Mouse (Mus musculus): ENCODE measurements around the gene Coasy.

Coasy gene

DNA sequence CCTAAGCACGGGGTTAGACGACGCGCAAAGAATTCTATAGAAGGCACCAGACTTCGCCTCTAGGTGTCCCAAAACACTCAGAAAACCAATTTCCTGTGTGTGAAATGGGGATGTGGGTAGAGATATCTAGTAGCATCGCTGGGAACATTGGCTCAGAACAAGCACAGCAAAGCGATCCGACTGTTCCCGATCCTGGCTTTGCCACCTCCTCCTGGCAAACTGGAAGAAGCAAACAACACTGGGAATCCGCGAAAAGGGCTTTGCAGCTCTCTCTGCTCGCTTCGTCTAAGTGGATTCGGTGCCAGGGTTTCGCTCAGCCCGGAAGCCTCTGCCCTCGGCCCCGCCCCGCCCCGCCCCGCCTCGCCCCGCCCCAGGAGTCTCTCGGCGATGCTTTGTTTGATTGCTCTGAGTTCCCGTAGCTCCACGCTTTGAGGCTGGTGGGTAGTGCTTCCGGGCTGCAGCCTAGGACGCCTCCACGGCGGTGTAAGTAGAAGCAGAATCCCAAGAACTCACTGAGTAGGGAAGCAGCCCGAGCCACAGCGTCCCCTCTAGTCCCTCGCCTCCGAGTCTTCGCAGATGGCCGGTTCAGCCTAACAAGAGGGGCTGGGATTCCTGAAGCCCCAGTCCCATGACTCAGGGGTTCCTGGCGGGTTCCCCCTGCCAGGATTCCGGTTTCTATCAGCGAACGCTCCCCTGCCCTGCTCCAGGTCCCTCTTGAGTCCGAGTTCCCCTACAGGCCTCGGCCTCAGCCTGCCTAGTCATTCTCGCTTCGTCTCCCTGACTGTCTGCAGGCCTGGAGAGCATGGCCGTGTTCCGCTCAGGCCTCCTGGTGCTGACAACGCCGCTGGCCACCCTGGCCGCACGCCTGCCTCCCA lies at the start of gene Coasy:
TSS of gene Coasy (plus strand) at position 358 of the 875 bp plus-strand sequence.
- DNase-seq (ENCODE audit: low spot score), result peak; percentile 88

DNA sequence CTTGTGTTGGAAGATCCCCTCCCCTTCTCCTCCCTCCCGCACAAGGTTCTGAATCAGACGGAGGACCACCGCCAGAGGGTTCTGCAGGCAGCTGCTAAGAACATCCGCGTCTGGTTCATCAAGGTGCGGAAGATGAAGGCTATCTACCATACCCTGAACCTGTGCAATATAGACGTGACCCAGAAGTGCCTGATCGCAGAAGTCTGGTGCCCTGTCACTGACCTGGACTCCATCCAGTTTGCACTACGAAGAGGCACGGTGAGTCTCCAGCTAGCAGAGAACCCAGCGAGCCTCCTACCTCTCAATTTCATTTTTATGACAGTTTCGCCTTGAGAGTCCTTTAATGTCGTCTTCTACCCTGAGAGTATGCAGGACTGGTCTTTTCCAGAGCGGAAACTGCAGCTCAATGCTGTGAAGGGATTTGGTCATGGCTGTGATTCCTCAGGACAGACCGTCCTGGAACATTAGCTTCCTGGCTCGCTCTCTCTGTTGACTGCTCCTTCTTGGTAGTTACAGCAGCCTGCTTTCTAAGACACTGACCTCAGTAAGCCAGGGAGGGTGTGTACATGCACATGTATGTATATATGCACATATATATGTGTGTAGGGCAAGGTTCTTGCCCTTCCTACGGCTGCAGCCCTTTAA lies 48.4 kb upstream of the Coasy start:
- no peak for DNase-seq (ENCODE audit: low spot score)

DNA sequence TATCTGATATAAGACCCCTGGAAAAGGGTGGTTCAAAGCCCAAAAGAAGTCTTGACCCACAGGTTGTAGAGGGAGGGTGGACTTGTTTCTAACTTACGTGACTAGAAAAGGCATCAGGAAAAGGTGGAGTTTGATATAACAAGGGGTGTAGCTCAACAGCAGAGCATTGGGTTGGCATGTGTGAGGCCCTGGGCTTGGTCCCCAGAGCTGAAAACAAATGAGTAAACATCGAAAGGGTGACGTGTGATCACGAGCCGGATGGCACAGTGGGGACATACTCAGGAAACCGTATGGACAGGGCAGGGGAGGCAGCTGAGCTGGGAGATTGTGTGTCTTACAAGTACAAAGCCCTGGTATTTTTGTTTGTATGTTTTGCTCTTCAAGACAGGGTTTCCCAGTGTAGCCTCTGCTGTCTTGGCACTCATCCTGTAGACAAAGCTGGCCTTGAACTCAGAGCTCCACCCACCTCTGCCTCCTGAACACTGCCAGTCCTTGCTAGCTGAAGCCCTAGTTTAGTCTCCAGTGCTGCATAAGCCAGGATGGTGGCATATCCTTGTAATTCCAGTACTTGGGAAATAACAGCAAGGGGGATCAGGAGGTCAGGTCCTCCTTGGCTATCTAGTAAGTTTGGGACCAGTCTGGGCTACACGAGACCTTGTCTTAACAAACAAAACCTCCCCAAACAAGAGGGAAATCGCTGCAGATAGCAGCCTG lies 47.6 kb upstream of the Coasy start:
- peak; percentile 33 for DNase-seq (ENCODE audit: low spot score)

DNA sequence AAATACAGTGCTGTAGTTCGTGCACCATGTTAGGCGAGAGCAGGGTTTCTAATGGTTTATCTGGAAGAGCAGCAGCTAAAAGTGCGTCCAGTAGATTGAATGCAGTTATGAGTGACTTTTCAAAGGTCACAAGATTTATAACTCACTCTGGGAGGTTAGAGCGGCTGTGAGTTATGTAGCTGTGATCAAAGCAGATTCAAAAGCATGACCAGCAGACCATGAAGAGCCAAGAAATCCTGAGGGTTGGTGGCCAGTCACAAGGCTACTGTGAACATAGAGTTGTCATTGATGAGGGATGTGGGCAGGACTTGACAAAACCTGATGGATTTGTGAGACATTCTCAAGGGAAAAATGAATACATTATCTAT lies 47.1 kb upstream of the Coasy start:
- DNase-seq (ENCODE audit: low spot score), result no peak

DNA sequence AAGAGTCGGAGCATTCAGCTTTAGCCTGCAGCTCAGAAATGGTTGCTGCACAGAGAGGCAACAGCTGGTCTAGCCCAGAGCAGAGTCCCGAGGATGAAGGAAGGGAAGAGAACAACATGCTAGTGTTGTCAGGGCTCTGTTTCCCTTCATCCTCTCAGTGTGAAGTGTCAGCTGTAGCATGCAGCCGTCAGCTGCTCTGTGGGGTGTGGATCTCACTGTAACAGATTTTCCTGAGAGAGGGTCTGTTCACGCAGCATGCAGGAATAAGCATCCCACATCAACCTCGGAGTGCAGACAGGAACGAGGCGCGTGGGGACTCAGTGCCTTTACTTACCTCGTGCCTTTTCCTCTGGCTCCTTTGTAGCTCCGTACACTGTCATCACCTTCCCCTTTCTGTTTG lies 44.6 kb upstream of the Coasy start:
- no peak for DNase-seq (ENCODE audit: low spot score)

DNA sequence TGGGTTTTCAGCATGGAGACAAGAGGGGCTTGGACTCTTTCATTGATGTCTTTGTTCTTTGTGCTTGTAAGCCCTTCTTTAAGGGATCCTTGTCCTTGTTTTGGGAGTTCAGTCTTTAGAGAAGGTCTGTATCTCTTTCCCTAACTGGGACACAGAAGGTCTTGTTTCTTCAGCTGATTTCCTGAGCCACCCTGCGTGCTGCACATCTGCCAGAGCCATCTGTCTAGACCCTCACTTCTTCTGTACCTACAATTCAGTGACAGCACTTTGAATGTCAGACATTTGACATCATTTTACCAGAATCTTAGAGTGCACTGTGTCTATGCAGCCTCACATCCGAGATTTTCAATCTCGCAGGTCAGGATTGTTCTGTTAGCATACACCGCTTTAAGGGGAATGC lies 36.5 kb upstream of the Coasy start:
- no peak for DNase-seq (ENCODE audit: low spot score)

GRCm38 (mm10) chr11:101046440-101046839 lies 35.9 kb upstream of the Coasy start:
- DNase-seq (ENCODE audit: low spot score), result no peak

DNA sequence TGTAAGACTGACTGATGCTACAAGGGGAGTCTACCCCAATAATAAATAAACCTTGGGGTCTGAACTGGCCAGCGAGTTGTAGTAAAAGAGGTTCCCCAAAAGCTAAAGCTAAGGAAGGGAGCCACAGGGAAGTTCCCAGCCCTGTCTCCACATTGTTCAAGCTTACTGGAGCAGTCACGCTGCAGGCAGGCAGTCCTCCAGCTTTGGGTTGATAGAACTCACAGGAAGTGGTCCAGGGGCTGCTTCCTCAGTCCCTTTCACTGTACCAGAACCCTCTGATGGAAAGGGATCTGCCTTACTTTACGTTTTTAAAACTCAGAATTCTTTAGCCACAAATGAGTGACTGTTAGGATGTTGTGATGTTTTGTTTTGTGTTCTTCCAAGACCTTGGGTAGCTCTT lies 34.9 kb upstream of the Coasy start:
- no peak for DNase-seq (ENCODE audit: low spot score)

GRCm38 (mm10) chr11:101050359-101050758 lies 32.0 kb upstream of the Coasy start:
- DNase-seq (ENCODE audit: low spot score), result no peak

DNA sequence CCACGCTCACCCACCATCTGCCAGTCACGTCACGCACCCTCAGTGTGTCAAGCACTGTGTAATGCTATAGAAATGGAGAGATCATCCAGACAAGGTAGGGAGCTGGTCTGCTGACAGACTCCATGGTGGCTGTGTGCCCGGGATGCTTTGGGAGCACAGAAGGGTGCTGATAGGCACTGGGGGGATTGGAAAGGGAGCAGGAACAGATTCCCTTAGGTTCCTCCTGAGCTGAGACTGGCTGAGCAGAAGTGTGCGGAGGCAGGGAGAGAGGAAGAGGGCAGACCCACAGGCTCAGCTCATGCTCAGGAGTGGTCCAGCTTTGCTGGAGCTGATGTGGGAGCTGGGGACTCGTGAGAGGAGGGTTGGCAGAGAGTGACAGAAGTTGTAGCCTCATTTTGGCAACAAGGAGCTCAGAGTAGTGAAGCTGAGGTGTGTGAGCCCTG lies 31.3 kb upstream of the Coasy start:
- DNase-seq (ENCODE audit: low spot score), result no peak

DNA sequence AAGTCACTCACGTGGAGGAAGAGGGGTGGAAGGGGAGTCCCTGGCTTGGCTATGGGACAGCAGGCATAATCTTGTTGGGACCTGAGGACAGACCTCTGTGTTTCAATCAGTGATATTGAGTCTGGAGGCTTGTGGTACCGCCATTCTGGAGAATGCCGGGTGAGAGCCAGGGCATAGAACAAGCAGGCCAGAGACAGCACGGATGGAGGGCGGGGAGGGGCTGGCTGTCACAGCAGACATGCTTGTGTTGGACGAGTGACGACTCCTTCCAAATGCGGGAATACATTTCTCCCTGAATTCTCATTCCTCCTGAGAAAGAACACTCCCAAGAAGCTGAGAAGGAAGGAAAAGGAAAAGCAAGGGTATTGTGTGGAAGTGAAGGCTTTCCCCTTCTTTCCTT lies 30.7 kb upstream of the Coasy start:
- DNase-seq (ENCODE audit: low spot score), result no peak

DNA sequence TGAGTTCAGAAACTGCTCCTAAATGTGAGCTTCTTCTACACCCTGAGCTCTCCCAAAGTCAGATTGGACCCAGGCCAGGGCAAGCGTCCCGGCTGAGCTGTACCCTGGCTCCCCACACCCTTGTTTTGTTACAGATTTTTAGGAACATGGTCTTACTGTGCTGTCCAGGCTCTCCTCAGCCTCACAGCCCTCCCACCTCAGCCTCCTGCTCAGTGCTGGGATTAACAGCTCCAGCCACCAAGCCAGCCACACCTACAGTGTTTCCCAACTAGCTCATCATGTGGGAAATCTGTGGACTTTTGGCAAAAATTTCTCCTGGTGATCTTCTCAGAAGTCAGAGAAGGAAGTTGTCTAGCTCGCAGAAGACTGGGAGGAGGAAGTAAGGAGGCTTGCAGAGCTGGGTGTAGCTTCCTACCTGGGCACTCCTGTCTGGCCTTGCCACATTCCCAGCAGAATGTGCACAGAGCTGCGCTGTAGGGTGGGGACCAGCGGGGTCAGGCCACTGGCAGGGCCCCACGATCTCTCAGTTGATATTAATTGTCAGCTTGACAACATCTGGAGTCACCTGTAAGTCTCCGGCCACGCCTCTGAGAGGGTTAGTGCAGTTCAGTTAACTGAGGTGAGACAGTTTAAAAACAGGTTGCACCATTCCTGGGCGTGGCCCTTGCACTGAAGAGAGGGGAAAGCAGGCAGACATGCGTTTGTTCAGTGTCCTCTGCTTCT lies 29.5 kb upstream of the Coasy start:
- DNase-seq (ENCODE audit: low spot score), result peak; percentile 37

DNA sequence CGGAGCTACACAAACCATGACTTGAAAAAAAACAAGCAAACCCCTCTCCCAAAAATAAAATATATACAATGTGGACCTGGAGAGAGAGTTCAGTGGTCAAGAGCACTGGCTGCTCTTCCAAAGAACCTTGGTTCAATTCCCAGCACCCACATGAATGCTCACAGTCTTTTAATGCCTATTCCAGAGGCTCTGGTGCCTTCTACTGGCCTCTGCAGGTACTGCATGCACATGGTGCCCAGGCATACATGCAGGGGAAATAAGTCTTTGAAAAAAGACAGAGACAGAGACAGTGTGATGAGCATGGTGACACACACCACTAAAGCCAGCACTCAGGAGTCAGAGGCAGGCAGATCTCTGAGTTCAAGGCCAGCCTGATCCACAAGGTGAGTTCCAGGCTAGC lies 28.4 kb upstream of the Coasy start:
- DNase-seq (ENCODE audit: low spot score), result no peak

- no peak for DNase-seq (ENCODE audit: low spot score)
Observed at GRCm38 (mm10) chr11:101055418-101055817, 26.9 kb upstream of the Coasy start.

- peak; percentile 83 for DNase-seq (ENCODE audit: low spot score)
Observed at GRCm38 (mm10) chr11:101056885-101057284, 25.5 kb upstream of the Coasy start.

GRCm38 (mm10) chr11:101057860-101058259 lies 24.5 kb upstream of the Coasy start:
- DNase-seq (ENCODE audit: low spot score), result peak; percentile 90

GRCm38 (mm10) chr11:101058726-101059125 lies 23.6 kb upstream of the Coasy start:
- no peak for DNase-seq (ENCODE audit: low spot score)

DNA sequence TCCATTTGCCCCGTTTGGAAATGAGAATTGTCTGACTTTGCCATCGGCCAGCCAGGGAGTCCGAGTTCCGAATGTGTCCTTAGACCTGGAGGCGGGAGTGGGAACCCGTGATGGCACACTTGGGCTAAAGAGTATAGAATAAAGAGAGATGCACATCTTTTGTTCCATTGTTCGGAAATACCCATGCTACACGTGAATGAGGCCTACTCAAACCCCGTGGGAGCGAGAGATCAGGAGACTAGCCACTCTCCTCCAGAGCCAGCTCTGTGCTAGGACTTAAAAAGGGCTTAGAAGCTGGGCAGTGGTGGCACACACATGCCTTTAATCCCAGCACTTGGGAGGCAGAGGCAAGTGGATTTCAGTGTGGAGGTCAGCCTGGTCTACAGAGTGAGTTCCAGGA lies 22.9 kb upstream of the Coasy start:
- DNase-seq (ENCODE audit: low spot score), result no peak

- DNase-seq (ENCODE audit: low spot score), result peak; percentile 84
Observed at GRCm38 (mm10) chr11:101060126-101060525, 22.2 kb upstream of the Coasy start.

- no peak for DNase-seq (ENCODE audit: low spot score)
Observed at GRCm38 (mm10) chr11:101061049-101061448, 21.3 kb upstream of the Coasy start.

GRCm38 (mm10) chr11:101062165-101062884 lies 20.0 kb upstream of the Coasy start:
- peak; percentile 79 for DNase-seq (ENCODE audit: low spot score)
